Mouse (Mus musculus) activated CD4-positive, CD25-positive, alpha-beta regulatory T cell, adult 9 weeks (primary cell): ENCODE results near the gene Traf2. TPM values are rescaled to one million over a fixed set of nuclear protein-coding genes. Genes with fewer than 3 reads are reported as not detected.

Experiments used
- polyA plus RNA-seq: library from polyadenylated mRNA; unstranded; fragments of 100-300 nt; shearing (Covaris generic); gene quantifications from one replicate; pipeline ENCODE4 v1.2.1, GENCODE M21; 2017

Traf2 gene
- 107 TPM for polyA plus RNA-seq

GRCm38 (mm10) chr2:25546811-25547491 lies at the start of gene Traf2:
Gene Traf2 (minus strand): TSS chr2:25546940.

GRCm38 (mm10) chr2:25581294-25581864 lies 34.6 kb upstream of the Traf2 start, which contains the start of gene Ajm1:
Gene Ajm1 (minus strand): TSS chr2:25581757.

GRCm38 (mm10) chr2:25574579-25575431 lies 28.1 kb upstream of the Traf2 start, which contains the start of the genes Mamdc4 and Phpt1:
Gene Mamdc4 (minus strand): TSS chr2:25574845.
Gene Phpt1 (minus strand): TSS chr2:25575224.

GRCm38 (mm10) chr2:25557221-25557963 lies 10.7 kb upstream of the Traf2 start, which contains the start of gene Edf1:
Gene Edf1 (plus strand): TSS chr2:25557847.

GRCm38 (mm10) chr2:25501593-25502486 lies 44.9 kb downstream of the Traf2 start, which contains the start of gene C8g:
Gene C8g (minus strand): TSS chr2:25501719.

GRCm38 (mm10) chr2:25500576-25501405 lies 45.9 kb downstream of the Traf2 start, which contains the start of gene Fbxw5:
Gene Fbxw5 (plus strand): TSS chr2:25500750.

GRCm38 (mm10) chr2:25493476-25493961 lies 53.2 kb downstream of the Traf2 start, which contains the start of gene Lcn12:
Gene Lcn12 (minus strand): TSS chr2:25493911.

GRCm38 (mm10) chr2:25469969-25470368 lies 76.8 kb downstream of the Traf2 start, which contains the start of gene Ptgds:
Gene Ptgds (minus strand): TSS chr2:25470046.

Other genes starting within 250 kb of the Traf2 start
- 0.11 TPM for gene Grin1, start 227.8 kb downstream of the Traf2 start, polyA plus RNA-seq
- gene Man1b1, start 214.6 kb downstream of the Traf2 start, polyA plus RNA-seq = 24.2 TPM
- gene Dpp7, start 190.6 kb downstream of the Traf2 start, polyA plus RNA-seq = 25.1 TPM
- 19.7 TPM for gene Uap1l1, start 181.3 kb downstream of the Traf2 start, polyA plus RNA-seq
- gene Sapcd2, start 174.6 kb downstream of the Traf2 start, polyA plus RNA-seq = 0.39 TPM
- gene Entpd2, start 151.1 kb downstream of the Traf2 start, polyA plus RNA-seq = 0.56 TPM
- 3.4 TPM for gene Npdc1, start 147.6 kb downstream of the Traf2 start, polyA plus RNA-seq
- gene Fut7, start 123.7 kb downstream of the Traf2 start, polyA plus RNA-seq = 11.3 TPM
- 24.7 TPM for gene Abca2, start 118.2 kb downstream of the Traf2 start, polyA plus RNA-seq
- 4.6 TPM for gene Clic3, start 90.1 kb downstream of the Traf2 start, polyA plus RNA-seq
- 96.1 TPM for gene Paxx, start 85.8 kb downstream of the Traf2 start, polyA plus RNA-seq
- gene Ptgds, start 76.9 kb downstream of the Traf2 start, polyA plus RNA-seq = not detected
- gene Lcn12, start 53.0 kb downstream of the Traf2 start, polyA plus RNA-seq = not detected
- 115 TPM for gene Fbxw5, start 46.2 kb downstream of the Traf2 start, polyA plus RNA-seq
- gene C8g, start 45.2 kb downstream of the Traf2 start, polyA plus RNA-seq = 10.0 TPM
- 388 TPM for gene Edf1, start 10.9 kb upstream of the Traf2 start, polyA plus RNA-seq
- 1.6 TPM for gene Mamdc4, start 27.9 kb upstream of the Traf2 start, polyA plus RNA-seq
- gene Phpt1, start 28.3 kb upstream of the Traf2 start, polyA plus RNA-seq = 62.9 TPM
- 0.42 TPM for gene Ajm1, start 34.8 kb upstream of the Traf2 start, polyA plus RNA-seq
- gene Rabl6, start 61.6 kb upstream of the Traf2 start, polyA plus RNA-seq = 7.5 TPM
- gene Ccdc183, start 70.7 kb upstream of the Traf2 start, polyA plus RNA-seq = not detected
- 1.5 TPM for gene Tmem141, start 75.1 kb upstream of the Traf2 start, polyA plus RNA-seq
- gene Fcna, start 81.1 kb upstream of the Traf2 start, polyA plus RNA-seq = 6.2 TPM
- not detected for gene Lcn8, start 106.2 kb upstream of the Traf2 start, polyA plus RNA-seq
- not detected for gene Lcn5, start 111.0 kb upstream of the Traf2 start, polyA plus RNA-seq
- gene Lcn6, start 129.8 kb upstream of the Traf2 start, polyA plus RNA-seq = not detected
- gene Lcn10, start 135.8 kb upstream of the Traf2 start, polyA plus RNA-seq = not detected
- 1.1 TPM for gene Obp2a, start 153.1 kb upstream of the Traf2 start, polyA plus RNA-seq
- gene Bmyc, start 159.8 kb upstream of the Traf2 start, polyA plus RNA-seq = 166 TPM
- not detected for gene Obp2b, start 190.1 kb upstream of the Traf2 start, polyA plus RNA-seq
- gene Lcn3, start 218.6 kb upstream of the Traf2 start, polyA plus RNA-seq = not detected
- gene Lcn11, start 230.1 kb upstream of the Traf2 start, polyA plus RNA-seq = not detected
- gene Gm13539, start 235.3 kb upstream of the Traf2 start, polyA plus RNA-seq = not detected